Mouse (Mus musculus) liver, embryonic 14.5 days (tissue): ENCODE data around the gene Clrn2.

ENCODE experiments used
- CTCF ChIP-seq: IDR thresholded peaks from 2 replicates; pipeline ENCODE4 v1.5.1; 2016; ENCODE audit warnings: antibody characterized with exemption, low read depth, control low read depth
- EP300 ChIP-seq: IDR thresholded peaks from 2 replicates; pipeline ENCODE4 v1.6.1; 2016; ENCODE audit warnings: antibody characterized with exemption, low read depth

DNA sequence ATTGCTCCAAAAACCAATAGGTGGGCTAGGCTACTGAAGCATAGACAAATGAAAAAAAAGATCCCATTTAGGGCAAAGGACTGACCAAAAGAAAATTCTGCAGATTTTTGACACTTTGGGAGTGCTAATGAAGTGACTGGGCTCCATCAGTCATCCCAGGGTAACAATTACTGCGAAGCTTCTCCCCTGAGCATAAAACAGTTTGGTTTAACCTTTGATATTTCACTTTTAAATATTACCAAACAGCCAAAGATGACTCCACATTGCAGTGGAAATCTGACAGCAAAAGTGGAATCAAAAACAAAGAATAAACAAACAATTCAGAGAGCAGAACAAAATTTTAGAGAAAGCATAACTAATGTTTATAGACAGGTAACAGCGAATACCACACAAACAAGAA is 27.6 kb downstream of the Clrn2 start:
- TF ChIP-seq CTCF (no peak), EP300 (no peak)
